Mouse (Mus musculus): ENCODE data around the gene Rhot1. TPM values are rescaled to one million over a fixed set of nuclear protein-coding genes. Genes with fewer than 3 reads are reported as not detected.

Gene Rhot1
- polyA plus RNA-seq, 1 experiment = 24.9 TPM

DNA sequence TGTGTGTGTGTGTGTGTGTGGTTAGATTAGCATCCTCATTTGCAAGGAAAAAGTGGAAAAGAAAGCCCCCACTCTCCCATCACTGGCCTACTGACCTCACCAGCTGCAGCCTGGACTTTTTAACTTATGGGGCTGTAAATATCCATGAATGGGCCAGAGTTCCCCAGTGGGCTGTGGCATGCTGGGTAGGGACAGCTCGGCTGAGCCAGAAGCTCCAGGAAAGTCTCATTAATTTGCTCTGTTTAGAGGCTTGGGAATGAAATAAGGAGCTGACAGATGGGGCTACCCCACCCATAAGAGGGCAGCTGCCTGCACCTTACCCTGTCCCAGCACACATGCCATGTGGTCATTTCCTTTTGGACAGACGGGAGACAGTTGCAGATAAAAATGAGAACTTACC is 103.2 kb downstream of the Rhot1 start:
- no peaks in the 10 kb centered on the region for H3K36me3 ChIP-seq (ENCODE audit: control insufficient read depth, insufficient read depth)
- H3K4me3 ChIP-seq = no peak overlapping the region
- peak in 1 of 3 experiments; percentile 28 for TF ChIP-seq MYOG (IDR thresholded peaks at IDR 0.05; ENCODE audit: control insufficient read depth in 1 of 3, insufficient read depth in 1 of 3, insufficient read length in 2 of 3, low read depth in 2 of 3)
- no peak for TF ChIP-seq E2F4 (IDR thresholded peaks at IDR 0.05; ENCODE audit: insufficient read depth)
- no peaks in the 10 kb centered on the region for H3K79me2 ChIP-seq (ENCODE audit: control insufficient read depth, insufficient read depth)
- peaks cover 35% of the 10 kb centered on the region for H3K27me3 ChIP-seq (ENCODE audit: control insufficient read depth, insufficient read depth, insufficient read length)
- no peak overlapping the region for H3ac ChIP-seq (ENCODE audit: control insufficient read depth, insufficient read length)
- no peak overlapping the region for H3K4me2 ChIP-seq (ENCODE audit: low read depth)

DNA sequence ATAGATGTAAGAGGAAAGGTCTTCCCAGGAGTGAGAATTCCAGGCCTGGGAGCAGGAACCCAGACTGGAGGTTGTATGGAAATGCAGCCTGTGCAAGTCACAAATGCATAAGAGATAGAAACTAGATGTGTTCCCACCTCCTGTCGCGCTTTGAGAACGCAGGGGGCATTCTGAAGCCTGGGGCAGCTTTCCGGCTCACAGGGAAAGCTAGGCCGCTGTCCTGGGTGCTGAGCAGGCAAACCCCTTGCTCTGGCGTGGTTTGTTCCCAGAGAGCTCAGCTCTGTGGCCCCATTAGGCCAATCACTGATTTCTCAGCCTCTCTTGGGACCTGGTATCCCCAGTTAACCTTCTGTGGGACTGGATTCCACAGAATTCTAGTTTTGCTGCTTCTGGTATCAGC is 103.7 kb downstream of the Rhot1 start:
- Histone ChIP-seq H3K79me2 (ENCODE audit: control insufficient read depth, insufficient read depth) (no peaks in the 10 kb centered on the region), H3K27me3 (ENCODE audit: control insufficient read depth, insufficient read depth, insufficient read length) (peaks cover 29% of the 10 kb centered on the region), H3K4me2 (ENCODE audit: low read depth) (no peak overlapping the region), H3K36me3 (ENCODE audit: control insufficient read depth, insufficient read depth) (no peaks in the 10 kb centered on the region), H3K4me3 (no peak overlapping the region), H3ac (ENCODE audit: control insufficient read depth, insufficient read length) (no peak overlapping the region)
- TF ChIP-seq POLR2A (IDR thresholded peaks at IDR 0.05; ENCODE audit: insufficient read length, low read depth) (no peak), SRF (IDR thresholded peaks at IDR 0.05; ENCODE audit: control insufficient read depth, insufficient read length, low read depth) (no peak), MYOD1 (IDR thresholded peaks at IDR 0.05; ENCODE audit: control insufficient read depth in 1 of 3, insufficient read length in 2 of 3, low read depth in 2 of 3) (no peak), E2F4 (IDR thresholded peaks at IDR 0.05; ENCODE audit: insufficient read depth) (no peak), MYOG (IDR thresholded peaks at IDR 0.05; ENCODE audit: control insufficient read depth in 1 of 3, insufficient read depth in 1 of 3, insufficient read length in 2 of 3, low read depth in 2 of 3) (no peak), TCF3 (IDR thresholded peaks at IDR 0.05; ENCODE audit: insufficient read length, low read depth) (no peak), REST (IDR thresholded peaks at IDR 0.05; ENCODE audit: insufficient read depth, insufficient read length) (peak; percentile 77), USF1 (IDR thresholded peaks at IDR 0.05; ENCODE audit: low read depth) (no peak)

DNA sequence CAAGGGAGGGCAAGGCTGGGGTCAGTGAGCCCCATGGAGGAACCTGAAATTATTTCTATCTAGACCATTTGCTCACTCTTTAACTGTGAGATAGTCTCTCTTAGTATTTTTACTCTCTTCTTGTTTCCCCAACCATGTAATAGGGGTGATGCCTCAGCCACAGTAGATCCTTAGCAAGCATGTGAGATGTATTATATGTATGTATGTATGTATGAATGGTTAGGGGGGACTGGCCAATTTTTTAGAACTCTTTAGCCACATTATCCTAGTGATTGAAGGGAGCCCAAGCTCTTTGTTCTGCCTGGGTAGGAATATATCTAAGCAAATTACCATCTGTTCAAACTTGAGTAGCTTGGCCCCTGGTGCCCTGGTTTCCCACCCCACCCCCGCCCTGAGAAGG is 104.6 kb downstream of the Rhot1 start:
- no peaks in the 10 kb centered on the region for H3K36me3 ChIP-seq (ENCODE audit: control insufficient read depth, insufficient read depth)
- no peak overlapping the region for H3K4me3 ChIP-seq
- H3K27me3 ChIP-seq (ENCODE audit: control insufficient read depth, insufficient read depth, insufficient read length) = peaks cover 26% of the 10 kb centered on the region
- no peak overlapping the region for H3K4me2 ChIP-seq (ENCODE audit: low read depth)
- no peaks in the 10 kb centered on the region for H3K79me2 ChIP-seq (ENCODE audit: control insufficient read depth, insufficient read depth)
- no peak overlapping the region for H3ac ChIP-seq (ENCODE audit: control insufficient read depth, insufficient read length)
- no peak for TF ChIP-seq REST (IDR thresholded peaks at IDR 0.05; ENCODE audit: insufficient read depth, insufficient read length)
- TF ChIP-seq TCF12 (IDR thresholded peaks at IDR 0.05; ENCODE audit: insufficient read depth, poor library complexity, severe bottlenecking) = no peak
- no peak for TF ChIP-seq CEBPB (IDR thresholded peaks at IDR 0.05; ENCODE audit: insufficient read depth, poor library complexity, severe bottlenecking)
- no peak for TF ChIP-seq MYOD1 (IDR thresholded peaks at IDR 0.05; ENCODE audit: control insufficient read depth in 1 of 3, insufficient read length in 2 of 3, low read depth in 2 of 3)
- no peak for TF ChIP-seq MYOG (IDR thresholded peaks at IDR 0.05; ENCODE audit: control insufficient read depth in 1 of 3, insufficient read depth in 1 of 3, insufficient read length in 2 of 3, low read depth in 2 of 3)
- no peak for TF ChIP-seq POLR2A (IDR thresholded peaks at IDR 0.05; ENCODE audit: insufficient read length, low read depth)
- no peak for TF ChIP-seq MAX (IDR thresholded peaks at IDR 0.05; ENCODE audit: low read depth)
- no peak for TF ChIP-seq SRF (IDR thresholded peaks at IDR 0.05; ENCODE audit: control insufficient read depth, insufficient read length, low read depth)
- no peak for TF ChIP-seq POLR2AphosphoS2 (IDR thresholded peaks at IDR 0.05; ENCODE audit: insufficient read length, low read depth)
- no peak for TF ChIP-seq E2F4 (IDR thresholded peaks at IDR 0.05; ENCODE audit: insufficient read depth)
- no peak for TF ChIP-seq TCF3 (IDR thresholded peaks at IDR 0.05; ENCODE audit: insufficient read length, low read depth)

DNA sequence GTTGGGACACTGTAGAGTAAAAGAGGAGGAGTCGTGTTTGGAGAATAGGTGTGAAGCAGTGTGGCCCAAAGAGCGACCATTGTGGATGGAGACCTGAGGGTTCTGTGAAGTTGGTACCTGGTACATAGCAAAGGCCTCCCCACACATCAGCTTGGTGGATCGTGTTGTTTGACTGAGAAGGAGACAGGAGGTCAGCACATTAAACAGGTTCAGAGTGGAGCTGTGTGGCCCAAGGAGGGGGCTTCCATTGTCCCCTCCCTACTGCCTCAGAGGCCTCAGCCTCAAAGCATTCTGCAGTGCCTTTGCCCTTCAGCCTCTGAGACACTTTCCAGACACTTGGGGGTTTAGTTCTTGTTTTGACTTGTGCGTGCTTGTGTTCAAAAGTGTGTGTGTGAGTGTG is 105.1 kb downstream of the Rhot1 start:
- Histone ChIP-seq H3ac (ENCODE audit: control insufficient read depth, insufficient read length) (no peak overlapping the region), H3K27me3 (ENCODE audit: control insufficient read depth, insufficient read depth, insufficient read length) (peaks cover 21% of the 10 kb centered on the region), H3K36me3 (ENCODE audit: control insufficient read depth, insufficient read depth) (no peaks in the 10 kb centered on the region), H3K4me2 (ENCODE audit: low read depth) (no peak overlapping the region), H3K4me3 (no peak overlapping the region), H3K79me2 (ENCODE audit: control insufficient read depth, insufficient read depth) (no peaks in the 10 kb centered on the region)
- no peak for TF ChIP-seq USF1 (IDR thresholded peaks at IDR 0.05; ENCODE audit: low read depth)

DNA sequence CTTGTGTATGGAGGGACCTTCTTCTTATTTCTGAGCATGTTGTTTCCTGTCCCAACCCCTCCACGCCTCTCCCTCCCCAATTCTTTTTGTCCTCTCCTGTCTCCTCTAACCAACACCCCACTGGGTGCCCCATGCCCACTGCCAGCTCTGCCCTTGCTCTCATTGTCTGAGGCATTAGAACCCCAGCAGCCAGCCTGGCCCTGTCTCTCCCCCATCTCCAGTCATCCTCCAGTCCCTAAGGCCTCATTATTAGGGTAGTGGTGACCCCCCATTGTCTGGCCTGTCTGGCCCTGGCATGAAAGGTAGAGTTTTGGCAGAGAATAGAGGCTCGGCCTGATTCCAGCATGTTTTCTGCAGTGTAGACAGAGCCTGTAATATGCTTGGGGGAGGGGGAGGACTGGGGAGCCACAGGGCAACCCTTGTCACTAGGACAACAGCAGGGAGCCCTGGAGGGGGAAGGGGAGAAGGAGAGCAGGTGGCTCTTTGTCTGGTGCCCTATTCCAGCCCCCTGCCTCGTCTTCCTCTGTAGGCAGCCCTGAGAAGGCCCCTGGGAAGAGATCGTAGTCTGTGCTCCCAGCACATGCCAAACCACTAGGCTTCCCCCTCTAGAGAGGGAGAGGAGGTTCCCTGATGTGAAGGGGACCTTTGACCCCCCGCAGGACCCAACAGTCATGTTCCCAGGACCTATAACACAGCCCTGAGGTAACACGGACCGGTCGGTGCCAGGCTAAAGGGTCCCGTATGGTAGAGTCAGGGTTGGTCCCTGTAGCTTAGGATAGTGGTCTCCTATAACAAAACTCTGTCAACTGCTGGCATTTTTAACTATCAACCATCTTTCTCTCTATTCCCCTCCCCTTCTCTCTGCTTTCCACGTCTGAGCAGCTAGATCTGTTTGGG is 107.2 kb downstream of the Rhot1 start:
- Histone ChIP-seq H3ac (ENCODE audit: control insufficient read depth, insufficient read length) (no peak overlapping the region), H3K4me2 (ENCODE audit: low read depth) (no peak overlapping the region), H3K36me3 (ENCODE audit: control insufficient read depth, insufficient read depth) (no peaks in the 10 kb centered on the region), H3K27me3 (ENCODE audit: control insufficient read depth, insufficient read depth, insufficient read length) (peaks cover 7% of the 10 kb centered on the region), H3K4me3 (no peak overlapping the region), H3K79me2 (ENCODE audit: control insufficient read depth, insufficient read depth) (no peaks in the 10 kb centered on the region)
- TF ChIP-seq USF1 (IDR thresholded peaks at IDR 0.05; ENCODE audit: low read depth) (no peak), MYOD1 (IDR thresholded peaks at IDR 0.05; ENCODE audit: control insufficient read depth in 1 of 3, insufficient read length in 2 of 3, low read depth in 2 of 3) (no peak), MYOG (IDR thresholded peaks at IDR 0.05; ENCODE audit: control insufficient read depth in 1 of 3, insufficient read depth in 1 of 3, insufficient read length in 2 of 3, low read depth in 2 of 3) (no peak), E2F4 (IDR thresholded peaks at IDR 0.05; ENCODE audit: insufficient read depth) (no peak), REST (IDR thresholded peaks at IDR 0.05; ENCODE audit: insufficient read depth, insufficient read length) (no peak), SRF (IDR thresholded peaks at IDR 0.05; ENCODE audit: control insufficient read depth, insufficient read length, low read depth) (no peak), POLR2A (IDR thresholded peaks at IDR 0.05; ENCODE audit: insufficient read length, low read depth) (no peak), TCF3 (IDR thresholded peaks at IDR 0.05; ENCODE audit: insufficient read length, low read depth) (no peak), POLR2AphosphoS2 (IDR thresholded peaks at IDR 0.05; ENCODE audit: insufficient read length, low read depth) (no peak), MAX (IDR thresholded peaks at IDR 0.05; ENCODE audit: low read depth) (no peak), TCF12 (IDR thresholded peaks at IDR 0.05; ENCODE audit: insufficient read depth, poor library complexity, severe bottlenecking) (no peak), CEBPB (IDR thresholded peaks at IDR 0.05; ENCODE audit: insufficient read depth, poor library complexity, severe bottlenecking) (no peak)

Other genes with a start within 250 kb of the Rhot1 start
- 17.5 TPM for gene Utp6, start 246.6 kb upstream of the Rhot1 start, polyA plus RNA-seq (2012; fragmentation: generic; extraction: Trizol)
- 8.3 TPM for gene Suz12, start 215.9 kb upstream of the Rhot1 start, polyA plus RNA-seq (2012; fragmentation: generic; extraction: Trizol)
- 12.6 TPM for gene Crlf3, start 128.0 kb upstream of the Rhot1 start, polyA plus RNA-seq (2012; fragmentation: generic; extraction: Trizol)
- gene Atad5, start 119.6 kb upstream of the Rhot1 start, polyA plus RNA-seq (2012; fragmentation: generic; extraction: Trizol) = 0.58 TPM
- gene Tefm, start 66.8 kb upstream of the Rhot1 start, polyA plus RNA-seq (2012; fragmentation: generic; extraction: Trizol) = 13.0 TPM
- 0.05 TPM for gene Adap2, start 54.9 kb upstream of the Rhot1 start, polyA plus RNA-seq (2012; fragmentation: generic; extraction: Trizol)
- 5.1 TPM for gene Rnf135, start 25.2 kb upstream of the Rhot1 start, polyA plus RNA-seq (2012; fragmentation: generic; extraction: Trizol)
- 0.17 TPM for gene Rhbdl3, start 91.9 kb downstream of the Rhot1 start, polyA plus RNA-seq (2012; fragmentation: generic; extraction: Trizol)
- 7.0 TPM for gene 5730455P16Rik, start 169.0 kb downstream of the Rhot1 start, polyA plus RNA-seq (2012; fragmentation: generic; extraction: Trizol)
- 65.6 TPM for gene Zfp207, start 174.3 kb downstream of the Rhot1 start, polyA plus RNA-seq (2012; fragmentation: generic; extraction: Trizol)
- gene Psmd11, start 219.6 kb downstream of the Rhot1 start, polyA plus RNA-seq (2012; fragmentation: generic; extraction: Trizol) = 74.9 TPM

Data from myocyte (in vitro differentiated cells).